Mouse (Mus musculus): ENCODE results near the gene Rasgef1b. TPM values are rescaled to one million over a fixed set of nuclear protein-coding genes. Genes with fewer than 3 reads are reported as not detected.

Gene Rasgef1b
- polyA plus RNA-seq, 1 experiment, result 8.6 TPM

GRCm38 (mm10) chr5:99582055-99582454 is 146.8 kb downstream of the Rasgef1b start:
- no peaks in the 10 kb centered on the region for H3K4me1 ChIP-seq (ENCODE audit: control insufficient read depth, insufficient read depth, low read length)
- TF ChIP-seq POLR2A (IDR thresholded peaks at IDR 0.05; ENCODE audit: low read depth, low read length) (no peak), CTCF (conservative IDR thresholded peaks at IDR 0.05; ENCODE audit: insufficient read depth, insufficient read length, low read depth, low read length) (no peak)
- H3K27me3 ChIP-seq (replicated peaks; ENCODE audit: control insufficient read depth, insufficient read depth, low read length), result no peaks in the 10 kb centered on the region
- H3K27ac ChIP-seq (ENCODE audit: insufficient read depth, low read depth, low read length), result no peak overlapping the region
- no peaks in the 10 kb centered on the region for H3K36me3 ChIP-seq (ENCODE audit: control insufficient read depth, insufficient read depth, low read length)
- WGBS, result 31% methylated on average over 5 of the region's 5 CpGs
- H3K4me3 ChIP-seq (ENCODE audit: insufficient read depth, low read depth, low read length), result no peak overlapping the region
- no peak for DNase-seq

- Histone ChIP-seq H3K4me1 (ENCODE audit: control insufficient read depth, insufficient read depth, low read length) (no peaks in the 10 kb centered on the region), H3K27me3 (replicated peaks; ENCODE audit: control insufficient read depth, insufficient read depth, low read length) (no peaks in the 10 kb centered on the region), H3K36me3 (ENCODE audit: control insufficient read depth, insufficient read depth, low read length) (no peaks in the 10 kb centered on the region), H3K27ac (ENCODE audit: insufficient read depth, low read depth, low read length) (no peak overlapping the region), H3K4me3 (ENCODE audit: insufficient read depth, low read depth, low read length) (no peak overlapping the region)
- peak; percentile 88 for TF ChIP-seq CTCF (conservative IDR thresholded peaks at IDR 0.05; ENCODE audit: insufficient read depth, insufficient read length, low read depth, low read length)
- no peak for TF ChIP-seq POLR2A (IDR thresholded peaks at IDR 0.05; ENCODE audit: low read depth, low read length)
- 9% methylated on average over 4 of the region's 4 CpGs for WGBS
- DNase-seq, result peak; percentile 69
Measured at GRCm38 (mm10) chr5:99578692-99579091, 150.2 kb downstream of the Rasgef1b start.

GRCm38 (mm10) chr5:99575897-99576296 is 153.0 kb downstream of the Rasgef1b start:
- WGBS, result 72% methylated on average over 8 of the region's 8 CpGs
- DNase-seq, result no peak
- Histone ChIP-seq H3K4me1 (ENCODE audit: control insufficient read depth, insufficient read depth, low read length) (no peaks in the 10 kb centered on the region), H3K4me3 (ENCODE audit: insufficient read depth, low read depth, low read length) (no peak overlapping the region), H3K27me3 (replicated peaks; ENCODE audit: control insufficient read depth, insufficient read depth, low read length) (no peaks in the 10 kb centered on the region), H3K27ac (ENCODE audit: insufficient read depth, low read depth, low read length) (no peak overlapping the region), H3K36me3 (ENCODE audit: control insufficient read depth, insufficient read depth, low read length) (no peaks in the 10 kb centered on the region)
- TF ChIP-seq POLR2A (IDR thresholded peaks at IDR 0.05; ENCODE audit: low read depth, low read length), result no peak
- no peak for TF ChIP-seq CTCF (conservative IDR thresholded peaks at IDR 0.05; ENCODE audit: insufficient read depth, insufficient read length, low read depth, low read length)

- no peak for DNase-seq
- Histone ChIP-seq H3K4me1 (ENCODE audit: control insufficient read depth, insufficient read depth, low read length) (no peaks in the 10 kb centered on the region), H3K27ac (ENCODE audit: insufficient read depth, low read depth, low read length) (no peak overlapping the region), H3K36me3 (ENCODE audit: control insufficient read depth, insufficient read depth, low read length) (no peaks in the 10 kb centered on the region), H3K4me3 (ENCODE audit: insufficient read depth, low read depth, low read length) (no peak overlapping the region), H3K27me3 (replicated peaks; ENCODE audit: control insufficient read depth, insufficient read depth, low read length) (no peaks in the 10 kb centered on the region)
- TF ChIP-seq POLR2A (IDR thresholded peaks at IDR 0.05; ENCODE audit: low read depth, low read length) (no peak), CTCF (conservative IDR thresholded peaks at IDR 0.05; ENCODE audit: insufficient read depth, insufficient read length, low read depth, low read length) (no peak)
- 57% methylated on average over 8 of the region's 8 CpGs for WGBS
Measured at GRCm38 (mm10) chr5:99564501-99565323, 164.2 kb downstream of the Rasgef1b start.

- DNase-seq, result no peak
- 87% methylated on average over 6 of the region's 6 CpGs for WGBS
- TF ChIP-seq CTCF (conservative IDR thresholded peaks at IDR 0.05; ENCODE audit: insufficient read depth, insufficient read length, low read depth, low read length) (no peak), POLR2A (IDR thresholded peaks at IDR 0.05; ENCODE audit: low read depth, low read length) (no peak)
Measured at GRCm38 (mm10) chr5:99562096-99562495, 166.8 kb downstream of the Rasgef1b start.

GRCm38 (mm10) chr5:99559814-99560213 is 169.1 kb downstream of the Rasgef1b start:
- WGBS, result 39% methylated on average over 3 of the region's 3 CpGs
- no peak overlapping the region for H3K4me3 ChIP-seq (ENCODE audit: insufficient read depth, low read depth, low read length)
- TF ChIP-seq CTCF (conservative IDR thresholded peaks at IDR 0.05; ENCODE audit: insufficient read depth, insufficient read length, low read depth, low read length), result no peak
- H3K27ac ChIP-seq (ENCODE audit: insufficient read depth, low read depth, low read length), result no peak overlapping the region
- H3K36me3 ChIP-seq (ENCODE audit: control insufficient read depth, insufficient read depth, low read length), result no peaks in the 10 kb centered on the region
- no peaks in the 10 kb centered on the region for H3K4me1 ChIP-seq (ENCODE audit: control insufficient read depth, insufficient read depth, low read length)
- no peak for DNase-seq
- H3K27me3 ChIP-seq (replicated peaks; ENCODE audit: control insufficient read depth, insufficient read depth, low read length), result no peaks in the 10 kb centered on the region

More at GRCm38 (mm10) chr5:99562096-99562495, 166.8 kb downstream of the Rasgef1b start:
- H3K4me3 ChIP-seq (ENCODE audit: insufficient read depth, low read depth, low read length), result no peak overlapping the region
- no peaks in the 10 kb centered on the region for H3K27me3 ChIP-seq (replicated peaks; ENCODE audit: control insufficient read depth, insufficient read depth, low read length)
- no peaks in the 10 kb centered on the region for H3K36me3 ChIP-seq (ENCODE audit: control insufficient read depth, insufficient read depth, low read length)
- H3K4me1 ChIP-seq (ENCODE audit: control insufficient read depth, insufficient read depth, low read length), result no peaks in the 10 kb centered on the region
- no peak overlapping the region for H3K27ac ChIP-seq (ENCODE audit: insufficient read depth, low read depth, low read length)

GRCm38 (mm10) chr5:99558231-99558630 is 170.6 kb downstream of the Rasgef1b start:
- Histone ChIP-seq H3K4me3 (ENCODE audit: insufficient read depth, low read depth, low read length) (no peak overlapping the region), H3K27ac (ENCODE audit: insufficient read depth, low read depth, low read length) (no peak overlapping the region), H3K4me1 (ENCODE audit: control insufficient read depth, insufficient read depth, low read length) (no peaks in the 10 kb centered on the region), H3K36me3 (ENCODE audit: control insufficient read depth, insufficient read depth, low read length) (no peaks in the 10 kb centered on the region), H3K27me3 (replicated peaks; ENCODE audit: control insufficient read depth, insufficient read depth, low read length) (no peaks in the 10 kb centered on the region)
- no peak for DNase-seq
- WGBS, result 85% methylated on average over 9 of the region's 9 CpGs
- TF ChIP-seq CTCF (conservative IDR thresholded peaks at IDR 0.05; ENCODE audit: insufficient read depth, insufficient read length, low read depth, low read length) (no peak), POLR2A (IDR thresholded peaks at IDR 0.05; ENCODE audit: low read depth, low read length) (no peak)
